Mouse (Mus musculus): ENCODE data around the gene 4930539E08Rik.

DNA sequence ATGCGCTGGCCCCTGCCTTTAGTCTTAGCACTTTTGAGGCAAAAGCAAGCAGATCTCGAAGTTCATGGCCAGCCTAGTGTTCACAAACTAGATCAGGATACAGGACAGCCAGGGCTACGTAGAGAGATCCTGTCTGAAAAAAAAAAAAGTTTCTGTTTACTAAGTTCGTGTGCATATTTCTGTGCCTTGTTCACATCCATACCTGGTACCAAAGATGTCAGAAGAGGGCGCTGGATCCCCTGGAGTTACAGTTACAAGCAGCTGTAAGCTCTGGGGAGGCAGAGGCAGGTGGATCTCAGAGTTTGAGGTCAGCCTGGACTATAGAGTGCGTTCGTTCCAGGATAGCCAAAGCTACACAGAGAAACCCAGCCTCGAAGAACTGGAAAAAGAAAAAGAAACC, 32.3 kb downstream of the 4930539E08Rik start:
- TF ChIP-seq CTCF (IDR thresholded peaks at IDR 0.05; ENCODE audit: low read depth) (peak; percentile 46; the same call in 1 of the 2 replicates), EP300 (IDR thresholded peaks at IDR 0.05; ENCODE audit: low read depth) (no peak)

All from liver, postnatal 0 days (tissue).